Mouse (Mus musculus) B cell, adult 2 months (primary cell): ENCODE measurements around the gene Zkscan7.
"Not testable (repeated sequence)": the region's sequence is repeated elsewhere in the genome, so short reads cannot be mapped to it uniquely, and the experiment has no call there.

Experiments used
- DNase-seq, 2 experiments: peaks; one replicate each; pipeline ENCODE4 v3.0.0; 2022

Zkscan7 gene

GRCm38 (mm10) chr9:122885385-122885784 is at the start of gene Zkscan7:
Gene Zkscan7, plus strand, starts transcription at chr9:122885685.
- no peak for DNase-seq

DNA sequence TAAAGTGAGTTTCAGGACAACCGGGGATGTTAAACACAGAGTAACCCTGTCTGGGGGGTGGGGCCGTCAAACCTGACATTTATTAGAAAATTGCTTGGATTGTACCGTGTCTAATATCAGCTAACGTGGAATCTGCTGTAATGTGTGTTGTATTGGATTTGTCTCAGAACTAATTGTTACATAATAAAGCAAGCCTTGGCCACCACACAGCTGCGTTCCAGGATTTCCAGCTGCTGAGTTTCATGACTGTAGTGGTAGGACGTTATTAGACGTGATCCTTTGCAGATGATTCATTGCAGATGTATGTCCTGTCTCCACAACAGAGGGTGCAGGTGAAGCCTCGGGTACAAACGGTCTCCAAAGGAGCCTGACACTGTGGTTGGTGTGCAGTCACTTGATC is 49.4 kb upstream of the Zkscan7 start:
- DNase-seq, result no peak

DNA sequence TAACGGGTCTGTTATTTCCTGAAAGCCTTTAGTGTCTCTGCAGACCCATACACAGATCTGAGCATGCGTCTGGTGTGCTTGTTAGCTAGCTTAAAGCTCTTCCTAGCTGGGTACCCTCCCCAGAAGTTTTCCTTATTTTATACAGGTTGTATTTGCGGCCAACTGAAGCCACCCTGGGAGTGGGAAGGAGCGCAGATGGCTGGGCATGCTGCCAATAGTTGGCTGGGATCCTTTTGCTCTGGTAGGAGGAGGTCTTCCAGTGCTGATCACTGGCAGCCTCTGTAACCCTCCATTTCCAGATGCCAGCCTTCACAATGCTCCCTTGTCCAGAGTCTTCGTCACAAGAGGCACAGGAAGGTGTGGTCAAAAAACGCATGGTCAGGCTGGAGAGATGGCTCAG is 48.7 kb upstream of the Zkscan7 start:
- DNase-seq, result no peak

DNA sequence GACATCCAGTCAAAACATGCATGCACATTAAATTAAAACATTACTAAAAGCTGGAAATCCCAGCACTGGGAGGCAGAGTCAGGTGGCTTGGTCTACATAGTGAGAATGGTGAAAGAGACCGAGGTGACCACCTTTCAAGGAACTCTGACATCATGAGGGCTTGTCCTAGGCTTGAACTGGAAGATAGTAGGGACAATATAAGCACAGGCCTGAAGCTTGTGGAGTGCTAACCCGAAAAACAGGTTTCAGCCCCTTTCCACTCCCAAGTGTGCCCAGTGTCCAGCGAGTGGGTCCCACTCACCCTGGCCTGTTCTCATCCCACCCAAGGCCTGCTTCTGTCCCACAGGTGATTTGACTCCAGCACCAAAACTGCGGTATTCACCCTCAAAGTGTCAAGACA is 48.3 kb upstream of the Zkscan7 start:
- no peak for DNase-seq

DNA sequence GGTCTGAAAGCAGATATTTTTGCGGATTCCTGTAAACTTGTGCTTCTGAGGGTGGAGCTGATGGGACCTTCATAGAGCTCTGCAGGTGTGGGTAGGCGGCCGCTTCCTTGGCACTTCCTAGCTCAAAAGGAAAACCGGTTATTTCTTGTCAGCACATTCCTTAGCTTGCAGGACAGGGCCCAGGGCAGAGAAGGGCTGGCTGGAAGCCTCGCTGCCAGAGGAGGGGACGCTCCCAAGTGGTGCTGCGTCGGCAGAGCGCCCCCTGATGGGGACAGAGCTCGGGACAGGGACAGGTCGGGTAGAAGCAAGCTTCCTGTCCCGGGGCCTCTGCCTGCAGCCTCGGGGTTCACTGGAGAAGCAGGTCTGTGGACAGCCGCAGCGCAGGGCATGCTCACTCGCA is 47.8 kb upstream of the Zkscan7 start:
- DNase-seq, result peak; percentile 24 to 25

GRCm38 (mm10) chr9:122843760-122844159 is 41.7 kb upstream of the Zkscan7 start, which contains the start of gene Gm35549:
Gene Gm35549, minus strand, starts transcription at chr9:122844035.
- DNase-seq, result no peak

- no peak for DNase-seq
Measured at GRCm38 (mm10) chr9:122845621-122846020, 39.9 kb upstream of the Zkscan7 start.

GRCm38 (mm10) chr9:122846156-122846555 is 39.3 kb upstream of the Zkscan7 start:
- no peak for DNase-seq

DNA sequence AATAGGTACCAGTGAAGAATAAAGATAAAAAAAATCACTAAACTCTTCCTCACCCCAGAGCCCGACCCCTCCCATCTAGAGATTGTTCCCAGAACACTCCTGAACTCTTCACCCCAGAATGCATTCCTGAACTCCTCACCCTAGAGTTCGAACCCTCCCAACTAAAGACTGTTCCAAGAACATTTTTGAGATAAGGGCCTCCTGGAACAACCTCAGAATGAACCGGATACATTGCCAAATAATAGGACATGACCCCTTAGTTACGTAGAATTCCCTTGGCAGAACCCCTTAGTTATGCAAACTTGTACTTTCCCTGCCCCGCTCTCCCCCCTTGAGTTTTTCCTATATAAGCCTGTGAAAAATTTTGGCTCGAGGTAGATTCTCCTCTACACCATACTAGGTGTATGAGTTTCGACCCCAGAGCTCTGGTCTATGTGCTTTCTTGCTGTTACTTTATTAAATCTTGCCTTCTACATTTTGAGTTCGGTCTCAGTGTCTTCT is 37.6 kb upstream of the Zkscan7 start:
- DNase-seq, result not testable (repeated sequence)

- DNase-seq, result no peak
Measured at GRCm38 (mm10) chr9:122854526-122854925, 31.0 kb upstream of the Zkscan7 start.

- DNase-seq, result not testable (repeated sequence)
Measured at GRCm38 (mm10) chr9:122855141-122855540, 30.3 kb upstream of the Zkscan7 start.

GRCm38 (mm10) chr9:122855617-122856016 is 29.9 kb upstream of the Zkscan7 start:
- DNase-seq, result no peak

DNA sequence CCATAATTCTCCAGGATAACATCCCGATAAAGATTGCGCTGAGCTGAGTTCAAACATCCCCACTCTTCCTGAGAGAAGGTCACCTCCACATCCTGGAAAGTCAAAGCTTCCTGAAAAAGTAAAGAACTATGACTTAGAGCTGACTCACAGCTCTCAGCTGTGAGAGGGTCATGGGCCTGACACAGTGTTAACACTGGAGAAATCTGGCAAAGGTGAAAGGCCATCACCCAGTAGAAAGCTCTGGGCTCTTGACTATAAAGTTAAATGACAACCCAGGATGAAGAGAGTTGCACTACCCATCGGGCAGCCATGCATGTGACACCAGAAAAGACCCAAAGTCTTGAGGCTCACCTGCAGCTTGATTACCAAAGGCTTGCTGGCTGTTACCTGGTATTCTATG is 28.8 kb upstream of the Zkscan7 start:
- no peak for DNase-seq

- no peak for DNase-seq
Measured at GRCm38 (mm10) chr9:122860752-122861151, 24.7 kb upstream of the Zkscan7 start.

- no peak for DNase-seq
Measured at GRCm38 (mm10) chr9:122863731-122864130, 21.8 kb upstream of the Zkscan7 start.

- no peak for DNase-seq
Measured at GRCm38 (mm10) chr9:122864848-122865247, 20.6 kb upstream of the Zkscan7 start.

GRCm38 (mm10) chr9:122865697-122866166 is 19.8 kb upstream of the Zkscan7 start, which contains the start of gene Zfp445:
Gene Zfp445, minus strand, starts transcription at chr9:122866006.
- DNase-seq, result peak; percentile 85 to 86

DNA sequence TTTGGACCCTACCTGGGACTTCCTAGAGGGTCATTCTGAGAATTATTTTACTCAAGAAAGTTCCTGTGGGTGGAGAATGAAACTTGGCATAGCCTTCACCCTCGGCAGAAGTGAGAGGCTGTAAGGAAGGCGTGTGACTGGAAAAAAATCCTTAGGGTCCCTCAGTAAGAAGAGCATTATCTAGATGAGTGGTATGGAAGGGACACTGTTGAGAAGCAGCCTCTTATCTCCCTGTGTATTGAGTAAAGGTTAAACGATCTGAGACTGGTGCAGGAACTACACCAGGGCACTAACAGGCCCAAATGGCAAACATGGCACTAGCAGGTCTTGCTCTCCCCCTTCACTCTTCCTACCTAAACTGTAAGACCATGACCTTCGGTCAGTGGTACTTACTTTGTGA is 19.3 kb upstream of the Zkscan7 start:
- no peak for DNase-seq

DNA sequence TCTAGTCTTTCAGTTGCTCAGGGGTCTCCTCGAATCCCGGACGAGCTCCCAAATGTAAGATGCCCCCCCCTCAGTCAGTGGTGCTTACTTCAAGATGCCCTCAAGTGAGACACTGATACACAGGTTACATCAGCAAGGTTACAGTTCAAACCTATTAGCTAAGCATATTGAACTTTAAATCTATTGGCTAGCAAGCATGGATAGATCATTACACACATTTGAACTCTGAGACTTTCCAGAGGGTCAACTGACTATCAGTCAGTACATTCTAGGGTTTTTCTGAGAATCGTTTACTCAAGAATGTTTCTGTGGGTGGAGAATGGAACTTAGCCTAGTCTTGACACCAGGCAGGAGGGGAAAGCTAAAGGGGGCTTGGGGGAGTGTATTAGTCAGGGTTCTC is 12.9 kb upstream of the Zkscan7 start:
- DNase-seq, result no peak

- DNase-seq, result no peak
Measured at GRCm38 (mm10) chr9:122874653-122875052, 10.8 kb upstream of the Zkscan7 start.

DNA sequence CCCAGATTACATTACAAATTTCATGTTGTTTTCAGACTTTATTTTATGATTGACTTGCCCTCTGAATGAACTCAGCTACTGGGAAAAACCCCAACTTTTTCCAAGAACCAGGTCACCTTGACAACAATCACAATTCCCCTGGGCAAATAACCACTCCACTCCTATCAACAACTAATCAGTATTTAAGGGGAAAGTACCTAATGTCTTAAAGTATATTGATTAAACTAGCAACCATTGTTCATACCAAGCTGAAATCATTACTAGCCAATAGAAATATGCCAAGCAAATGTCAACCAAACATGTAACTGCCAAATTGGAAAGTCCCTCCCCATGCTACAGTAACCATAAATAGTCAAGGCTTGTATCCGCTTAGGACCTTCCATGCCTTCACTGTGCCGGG is 10.3 kb upstream of the Zkscan7 start:
- DNase-seq, result no peak

GRCm38 (mm10) chr9:122886372-122887179 is 1.1 kb downstream of the Zkscan7 start:
- peak; percentile 71 to 75 for DNase-seq

- no peak for DNase-seq
Measured at GRCm38 (mm10) chr9:122901047-122901446, 15.6 kb downstream of the Zkscan7 start.
